Mouse (Mus musculus) liver, adult 2 months (tissue): ENCODE results near the gene B9d1.

Experiments
- CTCF ChIP-seq: fragments of 200-500 bp; IDR thresholded peaks from 2 replicates; pipeline ENCODE4 v1.5.1; 2011; ENCODE audit warnings: low read depth, low read length, control low read depth
- POLR2A ChIP-seq: fragments of 200-500 bp; IDR thresholded peaks from 2 replicates; pipeline ENCODE4 v1.6.1; 2011; ENCODE audit warnings: low read length, control low read depth; ENCODE audit not compliant: insufficient read depth; ENCODE audit errors: extremely low read depth

DNA sequence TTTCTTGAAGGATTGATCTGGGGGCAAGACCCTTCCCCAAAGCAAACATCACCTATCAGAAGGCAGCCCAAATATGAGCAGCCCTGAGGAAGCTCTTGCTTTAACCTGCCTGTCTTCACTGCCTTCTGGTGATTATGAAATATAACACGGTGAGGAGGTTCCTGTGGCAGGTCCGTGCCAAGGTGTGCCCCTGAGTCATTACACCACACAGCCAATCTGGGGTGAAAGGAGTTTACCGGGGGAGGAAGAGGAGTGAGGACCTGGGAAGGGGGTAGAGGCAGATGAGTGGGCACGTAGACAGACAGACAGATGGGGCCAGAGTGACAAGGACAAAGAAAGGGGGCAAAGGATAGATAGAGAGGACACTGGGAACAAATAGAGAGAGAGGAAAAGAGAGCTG, 31.3 kb upstream of the B9d1 start:
- TF ChIP-seq CTCF (no peak), POLR2A (no peak)
